Mouse (Mus musculus) thymus, adult 2 months (tissue): ENCODE results near the gene Btbd9. TPM values are rescaled to one million over a fixed set of nuclear protein-coding genes. Genes with fewer than 3 reads are reported as not detected.

Source experiments
- DNase-seq: peaks from one replicate; pipeline ENCODE4 v3.0.0; 2021
- H3K27ac ChIP-seq: fragments of 200-500 bp; 2 replicates; pipeline ENCODE4 v1.5.1; 2012; ENCODE audit warnings: low read length, control low read depth; ENCODE audit not compliant: control insufficient read depth, insufficient read depth
- H3K27me3 ChIP-seq: fragments of 200-500 bp; 2 replicates; pipeline ENCODE4 v1.6.1; 2012; ENCODE audit warnings: mild to moderate bottlenecking, low read length, moderate library complexity, mixed read lengths; ENCODE audit not compliant: control insufficient read depth, insufficient read depth
- H3K36me3 ChIP-seq: fragments of 200-500 bp; 2 replicates; pipeline ENCODE4 v1.6.1; 2012; ENCODE audit warnings: mild to moderate bottlenecking, low read length, moderate library complexity; ENCODE audit not compliant: control insufficient read depth, insufficient read depth
- H3K4me1 ChIP-seq: fragments of 200-500 bp; replicated peaks from 2 replicates; pipeline ENCODE4 v1.6.1; 2012; ENCODE audit warnings: low read length; ENCODE audit not compliant: control insufficient read depth, insufficient read depth
- H3K4me3 ChIP-seq: fragments of 200-500 bp; 2 replicates; pipeline ENCODE4 v1.5.1; 2012; ENCODE audit warnings: mild to moderate bottlenecking, low read length, control low read depth, moderate library complexity; ENCODE audit not compliant: control insufficient read depth, insufficient read depth
- CTCF ChIP-seq: fragments of 200-500 bp; IDR thresholded peaks from 2 replicates; pipeline ENCODE4 v1.5.1; 2012; ENCODE audit warnings: mild to moderate bottlenecking, control low read depth, low read length, moderate library complexity, borderline replicate concordance; ENCODE audit not compliant: control insufficient read depth, poor library complexity, insufficient read depth; ENCODE audit errors: extremely low read depth
- POLR2A ChIP-seq: fragments of 200-500 bp; IDR thresholded peaks from 2 replicates; pipeline ENCODE4 v1.6.1; 2012; ENCODE audit warnings: mild to moderate bottlenecking, low read length, control low read depth, moderate library complexity; ENCODE audit not compliant: control insufficient read depth, poor library complexity, insufficient read depth; ENCODE audit errors: extremely low read depth
- WGBS: fragments of 180-500 bp; shearing (Covaris S2); methylation state at CpG from one replicate; pipeline ENCODE4 v1.1.7; 2018; 5-methylcytosine and 5-hydroxymethylcytosine counted together
- polyA plus RNA-seq: library from polyadenylated mRNA; depleted of rRNA; stranded (reverse); fragments of >200 nt; gene quantifications from 2 replicates; pipeline ENCODE4 v1.2.3, GENCODE M21; 2012

Btbd9 gene
- polyA plus RNA-seq, 1 experiment = 29.1 TPM

GRCm38 (mm10) chr17:30194091-30194490 lies 382.2 kb downstream of the Btbd9 start:
- no peaks in the 10 kb centered on the region for H3K27me3 ChIP-seq
- TF ChIP-seq POLR2A (no peak), CTCF (no peak)
- 94% methylated on average over 3 of the region's 3 CpGs for WGBS
- H3K4me3 ChIP-seq = no peak overlapping the region
- no peak overlapping the region for H3K27ac ChIP-seq
- DNase-seq = no peak
- peaks cover 6% of the 10 kb centered on the region for H3K36me3 ChIP-seq
- peaks cover 17% of the 10 kb centered on the region for H3K4me1 ChIP-seq

DNA sequence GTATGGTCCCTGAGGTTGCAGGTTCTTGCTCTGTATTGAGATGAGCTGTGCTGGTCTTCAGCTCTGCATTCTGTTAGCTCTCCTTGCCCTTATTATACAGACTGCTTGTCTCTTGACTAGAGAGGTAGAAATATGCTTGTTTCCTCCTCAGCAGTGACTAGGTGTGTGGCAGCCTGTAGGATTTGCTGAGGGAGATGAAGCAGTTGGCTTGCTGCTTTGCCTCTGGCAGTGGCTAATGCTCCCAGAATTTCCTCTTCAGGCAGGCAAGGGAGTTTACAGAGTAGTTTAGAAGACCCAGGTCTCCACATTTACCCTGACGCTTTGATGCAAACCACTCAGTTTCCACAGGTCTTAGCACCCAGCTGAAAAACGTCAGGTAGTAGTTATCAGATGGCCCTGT lies 382.7 kb downstream of the Btbd9 start:
- Histone ChIP-seq H3K27ac (no peak overlapping the region), H3K4me3 (no peak overlapping the region), H3K4me1 (peaks cover 14% of the 10 kb centered on the region), H3K27me3 (no peaks in the 10 kb centered on the region), H3K36me3 (peaks cover 6% of the 10 kb centered on the region)
- WGBS = 71% methylated on average over 2 of the region's 2 CpGs
- TF ChIP-seq CTCF (no peak), POLR2A (no peak)
- no peak for DNase-seq

GRCm38 (mm10) chr17:30192416-30193005 lies 383.8 kb downstream of the Btbd9 start:
- WGBS = 93% methylated on average over 26 of the region's 26 CpGs
- peaks cover 6% of the 10 kb centered on the region for H3K36me3 ChIP-seq
- no peak for TF ChIP-seq POLR2A
- TF ChIP-seq CTCF = no peak
- no peak overlapping the region for H3K27ac ChIP-seq
- DNase-seq = no peak
- no peaks in the 10 kb centered on the region for H3K27me3 ChIP-seq
- H3K4me3 ChIP-seq = no peak overlapping the region
- peaks cover 7% of the 10 kb centered on the region for H3K4me1 ChIP-seq

- H3K36me3 ChIP-seq = peaks cover 6% of the 10 kb centered on the region
- no peak overlapping the region for H3K27ac ChIP-seq
- DNase-seq = no peak
- no peak for TF ChIP-seq CTCF
- no peak for TF ChIP-seq POLR2A
- WGBS = 94% methylated on average over 11 of the region's 11 CpGs
- no peak overlapping the region for H3K4me3 ChIP-seq
- no peaks in the 10 kb centered on the region for H3K4me1 ChIP-seq
- H3K27me3 ChIP-seq = no peaks in the 10 kb centered on the region
These were observed 385.1 kb downstream of the Btbd9 start for GRCm38 (mm10) chr17:30191097-30191640.

DNA sequence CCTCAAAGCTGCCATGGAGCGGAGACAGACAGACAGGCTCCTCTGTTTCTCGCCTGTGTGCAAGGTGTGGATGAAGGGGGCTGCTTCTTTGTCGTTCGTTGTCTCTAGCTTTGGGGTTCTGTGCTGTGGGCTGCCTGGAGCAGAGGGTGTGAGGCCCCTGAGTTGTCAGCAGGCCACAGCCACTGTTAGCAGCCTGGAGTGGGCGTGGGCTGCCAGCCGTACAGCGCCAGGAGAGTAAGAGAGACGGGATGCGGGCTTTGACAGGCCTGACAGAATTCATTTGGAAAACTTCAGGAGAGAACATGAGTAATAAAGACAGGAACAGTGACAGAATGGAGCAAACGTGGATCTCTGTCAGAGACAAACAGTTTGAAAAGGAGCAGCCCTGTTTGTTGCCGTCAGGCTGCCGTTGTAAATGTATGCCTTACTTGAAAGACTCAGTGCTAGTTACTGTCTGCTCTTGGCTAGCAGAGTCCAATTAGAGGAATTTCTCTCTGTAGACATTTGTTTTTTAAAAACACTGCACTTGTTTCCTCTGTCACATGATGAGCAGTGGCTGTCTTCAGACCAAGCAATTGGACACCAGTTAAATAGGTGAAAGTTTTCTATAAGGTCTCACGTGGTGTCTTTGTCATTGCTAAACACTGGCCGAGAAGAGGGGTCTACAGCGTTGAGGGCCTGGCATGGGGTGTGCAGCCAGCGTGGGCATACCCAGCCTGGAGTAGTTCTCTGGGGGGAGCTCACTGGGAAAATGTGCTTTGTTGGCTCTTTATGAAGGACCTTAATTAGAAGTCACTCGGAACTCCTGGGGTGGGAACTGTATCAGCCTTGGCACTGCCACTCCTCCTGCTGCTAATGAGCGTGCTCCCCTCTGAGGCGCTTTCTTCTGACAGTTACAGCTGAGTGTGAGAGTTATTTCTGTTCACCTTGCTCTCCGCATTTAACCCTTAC lies 388.0 kb downstream of the Btbd9 start:
- no peaks in the 10 kb centered on the region for H3K27me3 ChIP-seq
- no peak overlapping the region for H3K27ac ChIP-seq
- 0 out of 2 replicates have a peak, but pooled peaks cover 6% of the 10 kb centered on the region for H3K4me1 ChIP-seq
- TF ChIP-seq POLR2A (no peak), CTCF (no peak)
- no peak for DNase-seq
- 91% methylated on average over 20 of the region's 20 CpGs for WGBS
- no peak overlapping the region for H3K4me3 ChIP-seq
- H3K36me3 ChIP-seq = peaks cover 6% of the 10 kb centered on the region

GRCm38 (mm10) chr17:30187581-30187980 lies 388.7 kb downstream of the Btbd9 start:
- WGBS = 96% methylated on average over 5 of the region's 5 CpGs
- H3K36me3 ChIP-seq = peaks cover under 1% of the 10 kb centered on the region
- H3K4me1 ChIP-seq = 0 out of 2 replicates have a peak, but pooled peaks cover 6% of the 10 kb centered on the region
- no peak for DNase-seq
- H3K27ac ChIP-seq = no peak overlapping the region
- no peaks in the 10 kb centered on the region for H3K27me3 ChIP-seq
- no peak for TF ChIP-seq CTCF
- TF ChIP-seq POLR2A = no peak
- H3K4me3 ChIP-seq = no peak overlapping the region

GRCm38 (mm10) chr17:30187154-30187553 lies 389.1 kb downstream of the Btbd9 start:
- H3K27me3 ChIP-seq = no peaks in the 10 kb centered on the region
- no peak for TF ChIP-seq CTCF
- no peak for DNase-seq
- no peak overlapping the region for H3K4me3 ChIP-seq
- no peaks in the 10 kb centered on the region for H3K36me3 ChIP-seq
- 94% methylated on average over 6 of the region's 6 CpGs for WGBS
- no peak overlapping the region for H3K27ac ChIP-seq
- H3K4me1 ChIP-seq = 0 out of 2 replicates have a peak, but pooled peaks cover 6% of the 10 kb centered on the region
